25 mouse cellular contexts compared by ENCODE assay signal in genomic region chr16:38608687-38609086, GRCm38 (mm10). TPM values are rescaled to one million over a fixed set of nuclear protein-coding genes. Genes with fewer than 3 reads are reported as not detected.
DNase-seq lines count a peak whose midpoint lies in the region; ATAC-seq and TF ChIP-seq lines count a peak whose summit lies in the region.
"Had no signal": no experiment of that assay in that cellular context is flagged by ENCODE, and none has a peak within 500 bp of the region (broad histone marks: within the 10 kb centered on the region; RNA-seq: fewer than 3 reads in every experiment).

No protein-coding gene starts in this region.

- no peak overlapping the region for H3K9ac ChIP-seq in midbrain, embryonic 11.5 days (ENCODE audit: low read length)
- no peak overlapping the region for H3K9ac ChIP-seq in midbrain, embryonic 16.5 days (ENCODE audit: low read depth, low read length)
- H3K9ac ChIP-seq in ES-E14 (ENCODE audit: insufficient read depth, low read depth, low read length, poor library complexity, severe bottlenecking), result peak overlapping the region; percentile 40; the same call in 1 of the 2 replicates
- no peak overlapping the region for H3K9ac ChIP-seq in forebrain, embryonic 12.5 days
- H3K9ac ChIP-seq: embryonic facial prominence, embryonic 13.5 days; embryonic facial prominence, embryonic 15.5 days; forebrain, embryonic 13.5 days; forebrain, embryonic 15.5 days; forebrain, postnatal 0 days had no signal

- no peaks in the 10 kb centered on the region for H3K9me3 ChIP-seq in midbrain, embryonic 11.5 days (ENCODE audit: control insufficient read depth, low read length)
- H3K9me3 ChIP-seq in midbrain, embryonic 16.5 days (replicated peaks; ENCODE audit: control insufficient read depth, low read length, poor library complexity, severe bottlenecking), result peaks cover 6% of the 10 kb centered on the region; the same call in 1 of the 2 replicates
- H3K9me3 ChIP-seq in E14TG2a.4 (ENCODE audit: low read length) (peaks cover 17% of the 10 kb centered on the region), ES-E14 (ENCODE audit: control insufficient read depth, insufficient read depth, low read depth, low read length) (no peaks in the 10 kb centered on the region)
- H3K9me3 ChIP-seq in forebrain, embryonic 12.5 days, result 0 out of 2 replicates have a peak, but pooled peaks cover 3% of the 10 kb centered on the region
- H3K9me3 ChIP-seq: embryonic facial prominence, embryonic 13.5 days; embryonic facial prominence, embryonic 15.5 days; forebrain, embryonic 10.5 days; forebrain, embryonic 15.5 days had no signal

- H3K4me1 ChIP-seq in midbrain, embryonic 11.5 days (ENCODE audit: control insufficient read depth, insufficient read depth, low read length), result no peaks in the 10 kb centered on the region
- H3K4me1 ChIP-seq in midbrain, embryonic 16.5 days (ENCODE audit: control insufficient read depth, insufficient read depth, low read length), result no peaks in the 10 kb centered on the region
- peaks cover 17% of the 10 kb centered on the region for H3K4me1 ChIP-seq in E14TG2a.4 (replicated peaks; ENCODE audit: low read depth, low read length)
- 0 out of 4 replicates have a peak, but pooled peaks cover 0 to under 1% of the 10 kb centered on the region in 2 experiments for H3K4me1 ChIP-seq in ES-E14 (ENCODE audit: control insufficient read depth in 2 of 2, insufficient read depth in 2 of 2, low read length in 2 of 2, poor library complexity in 1 of 2)
- H3K4me1 ChIP-seq in forebrain, embryonic 12.5 days, result no peaks in the 10 kb centered on the region
- H3K4me1 ChIP-seq: embryonic facial prominence, embryonic 15.5 days; forebrain, embryonic 10.5 days; forebrain, embryonic 13.5 days; forebrain, embryonic 15.5 days had no signal

- in situ Hi-C loops in ES-E14 (cut with MboI; ENCODE audit: low sequenced_read_pairs in 2 of 2, unreplicated experiment in 2 of 2), result no loop called here

- ATAC-seq in midbrain, embryonic 11.5 days (ENCODE audit: low FRiP score), result no peak
- no peak for ATAC-seq in midbrain, embryonic 16.5 days
- ATAC-seq in forebrain, embryonic 12.5 days (ENCODE audit: low FRiP score), result no peak
- ATAC-seq: CD4-positive, CD25-positive, alpha-beta regulatory T cell, adult 4 months; forebrain, embryonic 13.5 days; forebrain, embryonic 15.5 days; forebrain, postnatal 0 days had no signal

- peak; percentile 83 for DNase-seq in heart, adult 11 months
- no peak for DNase-seq in heart, adult 9 months (ENCODE audit: low spot score in 2 of 2)
- peak; percentile 79 for DNase-seq in midbrain, embryonic 11.5 days (ENCODE audit: low spot score, missing footprints)
- DNase-seq in ES-E14 (ENCODE audit: low read depth, low spot score), result no peak
- no peak for DNase-seq in cerebellum, postnatal 36 days
- DNase-seq: adrenal gland, adult 2 months; adrenal gland, postnatal 10 days; adrenal gland, postnatal 25 days; B cell, adult 2 months; cerebellum, adult 11 months; cerebellum, adult 18-20 months; cerebellum, adult 8-10 months; cerebellum, adult 9-11 months; cerebellum, postnatal 14 days; forebrain, postnatal 0 days had no signal

- no peak overlapping the region for H3K4me2 ChIP-seq in midbrain, embryonic 11.5 days
- H3K4me2 ChIP-seq in midbrain, embryonic 16.5 days (ENCODE audit: low read length), result no peak overlapping the region
- H3K4me2 ChIP-seq in forebrain, embryonic 12.5 days, result no peak overlapping the region
- H3K4me2 ChIP-seq: embryonic facial prominence, embryonic 13.5 days; embryonic facial prominence, embryonic 15.5 days; forebrain, embryonic 13.5 days; forebrain, embryonic 15.5 days had no signal

- WGBS in midbrain, embryonic 11.5 days, result 82% methylated on average over 12 of the region's 12 CpGs
- 79% methylated on average over 12 of the region's 12 CpGs for WGBS in midbrain, embryonic 16.5 days
- 82% methylated on average over 12 of the region's 12 CpGs for WGBS in forebrain, embryonic 12.5 days

- H3K4me3 ChIP-seq in midbrain, embryonic 11.5 days (ENCODE audit: low read depth, low read length), result no peak overlapping the region
- no peak overlapping the region for H3K4me3 ChIP-seq in midbrain, embryonic 16.5 days (ENCODE audit: low read depth, low read length)
- H3K4me3 ChIP-seq in E14TG2a.4 (replicated peaks; ENCODE audit: low read length) (peak overlapping the region; percentile 69), ES-E14 (ENCODE audit: insufficient read depth in 1 of 2, low read depth in 1 of 2, low read length in 2 of 2, poor library complexity in 1 of 2, severe bottlenecking in 1 of 2) (peak overlapping the region; percentile 43 to 45)
- H3K4me3 ChIP-seq in forebrain, embryonic 12.5 days (replicated peaks), result no peak overlapping the region
- H3K4me3 ChIP-seq: embryonic facial prominence, embryonic 13.5 days; embryonic facial prominence, embryonic 15.5 days; erythroblast, embryonic 14.5 days; forebrain, embryonic 10.5 days; forebrain, embryonic 13.5 days; forebrain, embryonic 15.5 days had no signal

- H3K27ac ChIP-seq in midbrain, embryonic 11.5 days (ENCODE audit: low read depth, low read length), result no peak overlapping the region
- H3K27ac ChIP-seq in midbrain, embryonic 16.5 days (ENCODE audit: low read length), result no peak overlapping the region
- H3K27ac ChIP-seq in ES-E14 (ENCODE audit: insufficient read depth, low read depth, low read length, poor library complexity, severe bottlenecking), result no peak overlapping the region
- no peak overlapping the region for H3K27ac ChIP-seq in forebrain, embryonic 12.5 days
- H3K27ac ChIP-seq: embryonic facial prominence, embryonic 13.5 days; embryonic facial prominence, embryonic 15.5 days; forebrain, embryonic 10.5 days; forebrain, embryonic 13.5 days; forebrain, embryonic 15.5 days had no signal

- TF ChIP-seq CTCF in E14TG2a.4 (conservative IDR thresholded peaks at IDR 0.05; ENCODE audit: low read length), result no peak

- no peaks in the 10 kb centered on the region for H3K27me3 ChIP-seq in midbrain, embryonic 11.5 days (ENCODE audit: control insufficient read depth, insufficient read depth, low read length)
- no peaks in the 10 kb centered on the region for H3K27me3 ChIP-seq in midbrain, embryonic 16.5 days (ENCODE audit: control insufficient read depth, insufficient read depth, low read depth, low read length)
- H3K27me3 ChIP-seq in E14TG2a.4 (ENCODE audit: insufficient read depth, low read length), result peaks cover 26% of the 10 kb centered on the region
- H3K27me3 ChIP-seq in forebrain, embryonic 12.5 days, result no peaks in the 10 kb centered on the region
- H3K27me3 ChIP-seq: embryonic facial prominence, embryonic 13.5 days; embryonic facial prominence, embryonic 15.5 days; forebrain, embryonic 13.5 days; forebrain, embryonic 15.5 days had no signal

- H3K36me3 ChIP-seq in midbrain, embryonic 11.5 days (ENCODE audit: control insufficient read depth, insufficient read depth, low read length), result no peaks in the 10 kb centered on the region
- no peaks in the 10 kb centered on the region for H3K36me3 ChIP-seq in midbrain, embryonic 16.5 days (ENCODE audit: control insufficient read depth, insufficient read depth, low read length)
- H3K36me3 ChIP-seq in E14TG2a.4 (ENCODE audit: insufficient read depth, low read length) (no peaks in the 10 kb centered on the region), ES-E14 (ENCODE audit: control insufficient read depth, insufficient read depth, low read length, poor library complexity, severe bottlenecking) (no peaks in the 10 kb centered on the region)
- H3K36me3 ChIP-seq in forebrain, embryonic 12.5 days (replicated peaks), result no peaks in the 10 kb centered on the region
- H3K36me3 ChIP-seq: forebrain, embryonic 15.5 days had no signal

TF ChIP-seq in ES-E14, 5 proteins besides CTCF, POLR2A, EP300 and RAD21:
- no peak for TF ChIP-seq MAFK (IDR thresholded peaks at IDR 0.05; ENCODE audit: insufficient read depth, low read depth, low read length)
- TF ChIP-seq CHD2 (IDR thresholded peaks at IDR 0.05; ENCODE audit: low read depth, low read length), result no peak
- no peak for TF ChIP-seq ZNF384 (IDR thresholded peaks at IDR 0.05; ENCODE audit: low read depth, low read length)
- TF ChIP-seq HCFC1 (IDR thresholded peaks at IDR 0.05; ENCODE audit: borderline replicate concordance, insufficient read depth, low read length), result no peak
- no peak for TF ChIP-seq ZC3H11A (IDR thresholded peaks at IDR 0.05; ENCODE audit: borderline replicate concordance, low read depth, low read length)

RNA-seq across cellular contexts. Expression of gene Tmem39a, which starts 50.2 kb away (rescaled TPM):
- polyA plus RNA-seq in midbrain, embryonic 11.5 days (2014; fragmentation: Nextera tagmentation; extraction: Ambion mirVana), result 79.4 and 80.5 TPM in 2 replicates
- polyA plus RNA-seq in midbrain, embryonic 16.5 days (2015; fragmentation: Nextera tagmentation; extraction: Ambion mirVana), result 32.0 and 33.8 TPM in 2 replicates
- 124 and 141 TPM in 2 replicates for total RNA-seq in ES-E14 (2012; rRNA removed)
- polyA plus RNA-seq in forebrain, embryonic 12.5 days (2016; fragmentation: Nextera tagmentation; extraction: Ambion mirVana), result 57.4 and 70.5 TPM in 2 replicates

RNA-seq across cellular contexts. Expression of gene Poglut1, which starts 58.6 kb away (rescaled TPM):
- 68.4 and 75.9 TPM in 2 replicates for polyA plus RNA-seq in midbrain, embryonic 11.5 days (2014; fragmentation: Nextera tagmentation; extraction: Ambion mirVana)
- polyA plus RNA-seq in midbrain, embryonic 16.5 days (2015; fragmentation: Nextera tagmentation; extraction: Ambion mirVana), result 51.4 and 54.8 TPM in 2 replicates
- total RNA-seq in ES-E14 (2012; rRNA removed), result 76.6 and 89.7 TPM in 2 replicates
- 72.7 and 78.4 TPM in 2 replicates for polyA plus RNA-seq in forebrain, embryonic 12.5 days (2016; fragmentation: Nextera tagmentation; extraction: Ambion mirVana)

Comparison
In these comparisons a context has a peak if more than half of its experiments do, and no peak if none do; other contexts are left out.
1. DNase-seq: peak in heart, adult 11 months (single experiment) and midbrain, embryonic 11.5 days (single experiment); none in heart, adult 9 months (0 of 2), ES-E14 (single experiment) and cerebellum, postnatal 36 days (0 of 2).
2. H3K4me3 ChIP-seq: peak in E14TG2a.4 (single experiment) and ES-E14 (2 of 2); none in midbrain, embryonic 11.5 days (single experiment), midbrain, embryonic 16.5 days (single experiment) and forebrain, embryonic 12.5 days (single experiment).